22 mouse cellular contexts compared by ENCODE assay signal in genomic region chr1:32632415-32633354, GRCm38 (mm10).
A peak's percentile ranks its signal among the peaks of the same experiment; 100 is the strongest.
DNase-seq lines count a peak whose midpoint lies in the region; ATAC-seq and TF ChIP-seq lines count a peak whose summit lies in the region.
"Had no signal": no experiment of that assay in that cellular context is flagged by ENCODE, and none has a peak within 500 bp of the region (broad histone marks: within the 10 kb centered on the region; RNA-seq: fewer than 3 reads in every experiment).

No protein-coding gene starts in this region.

- 80% methylated on average over 5 of the region's 5 CpGs for WGBS in forebrain, embryonic 13.5 days
- 88% methylated on average over 5 of the region's 5 CpGs for WGBS in forebrain, embryonic 11.5 days
- WGBS in embryonic facial prominence, embryonic 15.5 days, result 61% methylated on average over 5 of the region's 5 CpGs
- 77% methylated on average over 5 of the region's 5 CpGs for WGBS in midbrain, embryonic 16.5 days

- intact Hi-C loops in left cerebral cortex, adult 2 months (cut with DNase I), result loop anchor here (5.0 to 10.0 kb wide), 3 partner anchors 130 to 1012 kb away; no protein-coding TSS in a partner anchor
- intact Hi-C loops in left cerebral cortex, postnatal 4 days (cut with DNase I), result no loop called here
- intact Hi-C loops in heart, postnatal 36 days (cut with DNase I), result no loop called here

- H3K9ac ChIP-seq in forebrain, embryonic 13.5 days, result no peak overlapping the region
- H3K9ac ChIP-seq in forebrain, embryonic 11.5 days (ENCODE audit: low read length), result no peak overlapping the region
- H3K9ac ChIP-seq in embryonic facial prominence, embryonic 15.5 days, result no peak overlapping the region
- H3K9ac ChIP-seq in midbrain, embryonic 16.5 days (ENCODE audit: low read depth, low read length), result no peak overlapping the region
- H3K9ac ChIP-seq: hindbrain, embryonic 12.5 days; intestine, embryonic 15.5 days; midbrain, embryonic 12.5 days; stomach, embryonic 15.5 days had no signal

- H3K4me2 ChIP-seq in forebrain, embryonic 13.5 days, result no peak overlapping the region
- no peak overlapping the region for H3K4me2 ChIP-seq in forebrain, embryonic 11.5 days (ENCODE audit: low read depth, low read length, severe bottlenecking)
- no peak overlapping the region for H3K4me2 ChIP-seq in embryonic facial prominence, embryonic 15.5 days (replicated peaks)
- no peak overlapping the region for H3K4me2 ChIP-seq in midbrain, embryonic 16.5 days (ENCODE audit: low read length)
- H3K4me2 ChIP-seq: hindbrain, embryonic 12.5 days; intestine, embryonic 15.5 days; liver, embryonic 11.5 days; midbrain, embryonic 12.5 days; stomach, embryonic 15.5 days had no signal

- no peaks in the 10 kb centered on the region for H3K4me1 ChIP-seq in forebrain, embryonic 13.5 days
- H3K4me1 ChIP-seq in forebrain, embryonic 11.5 days (replicated peaks; ENCODE audit: control insufficient read depth, insufficient read depth, low read length), result no peaks in the 10 kb centered on the region
- H3K4me1 ChIP-seq in embryonic facial prominence, embryonic 15.5 days, result no peaks in the 10 kb centered on the region
- 0 out of 2 replicates have a peak, but pooled peaks cover 2% of the 10 kb centered on the region for H3K4me1 ChIP-seq in midbrain, embryonic 16.5 days (ENCODE audit: control insufficient read depth, insufficient read depth, low read length)
- H3K4me1 ChIP-seq: hindbrain, embryonic 12.5 days; intestine, embryonic 15.5 days; limb, embryonic 10.5 days; midbrain, embryonic 12.5 days; stomach, embryonic 15.5 days had no signal

- peak; percentile 71; the same call in 1 of the 2 replicates for ATAC-seq in forebrain, embryonic 13.5 days
- ATAC-seq in forebrain, embryonic 11.5 days (replicated peaks; ENCODE audit: low FRiP score), result no peak
- ATAC-seq in embryonic facial prominence, embryonic 15.5 days (ENCODE audit: insufficient number of reproducible peaks, low FRiP score, low TSS enrichment, low read depth), result peak; percentile 65; the same call in 1 of the 2 replicates
- 0 out of 2 replicates have a peak, but pooled peaks have one; percentile 48 for ATAC-seq in midbrain, embryonic 16.5 days
- ATAC-seq: intestine, embryonic 15.5 days had no signal

- H3K4me3 ChIP-seq in forebrain, embryonic 13.5 days, result no peak overlapping the region
- no peak overlapping the region for H3K4me3 ChIP-seq in forebrain, embryonic 11.5 days (ENCODE audit: low read depth, low read length)
- no peak overlapping the region for H3K4me3 ChIP-seq in left cerebral cortex, adult 2 months
- no peak overlapping the region for H3K4me3 ChIP-seq in embryonic facial prominence, embryonic 15.5 days (replicated peaks)
- no peak overlapping the region for H3K4me3 ChIP-seq in midbrain, embryonic 16.5 days (ENCODE audit: low read depth, low read length)
- H3K4me3 ChIP-seq: hindbrain, embryonic 12.5 days; intestine, embryonic 15.5 days; limb, embryonic 10.5 days; midbrain, embryonic 12.5 days; stomach, embryonic 15.5 days had no signal

- no peaks in the 10 kb centered on the region for H3K27me3 ChIP-seq in forebrain, embryonic 13.5 days
- H3K27me3 ChIP-seq in forebrain, embryonic 11.5 days (ENCODE audit: control insufficient read depth, insufficient read depth, low read length), result no peaks in the 10 kb centered on the region
- no peaks in the 10 kb centered on the region for H3K27me3 ChIP-seq in embryonic facial prominence, embryonic 15.5 days
- H3K27me3 ChIP-seq in midbrain, embryonic 16.5 days (ENCODE audit: control insufficient read depth, insufficient read depth, low read depth, low read length), result no peaks in the 10 kb centered on the region
- H3K27me3 ChIP-seq: hindbrain, embryonic 12.5 days; intestine, embryonic 15.5 days; midbrain, embryonic 12.5 days; stomach, embryonic 15.5 days had no signal

- TF ChIP-seq CTCF in left cerebral cortex, adult 2 months (IDR thresholded peaks at IDR 0.05), result no peak

- DNase-seq in forebrain, embryonic 11.5 days (ENCODE audit: low spot score), result no peak
- no peak for DNase-seq in left cerebral cortex, adult 2 months (ENCODE audit: extremely low spot score in 1 of 2, low spot score in 2 of 2)
- no peak for DNase-seq in left cerebral cortex, postnatal 4 days
- DNase-seq in cerebellum, adult 9-10 months, result no peak
- DNase-seq in heart, postnatal 36 days, result no peak
- DNase-seq: adrenal gland, postnatal 10 days; cerebellum, adult 9-11 months; embryo, embryonic 11 days; gastrocnemius, postnatal 36 days; lung, adult 2 months; lung, postnatal 4 days; thymus, postnatal 14 days had no signal

- H3K36me3 ChIP-seq in forebrain, embryonic 13.5 days (ENCODE audit: poor library complexity, severe bottlenecking), result no peaks in the 10 kb centered on the region
- H3K36me3 ChIP-seq in forebrain, embryonic 11.5 days (ENCODE audit: control insufficient read depth, insufficient read depth, low read length), result no peaks in the 10 kb centered on the region
- no peaks in the 10 kb centered on the region for H3K36me3 ChIP-seq in embryonic facial prominence, embryonic 15.5 days
- no peaks in the 10 kb centered on the region for H3K36me3 ChIP-seq in midbrain, embryonic 16.5 days (ENCODE audit: control insufficient read depth, insufficient read depth, low read length)
- H3K36me3 ChIP-seq: hindbrain, embryonic 12.5 days; intestine, embryonic 15.5 days; limb, embryonic 10.5 days; midbrain, embryonic 12.5 days; stomach, embryonic 15.5 days had no signal

- H3K27ac ChIP-seq in forebrain, embryonic 13.5 days, result no peak overlapping the region
- H3K27ac ChIP-seq in forebrain, embryonic 11.5 days (ENCODE audit: low read depth, low read length), result no peak overlapping the region
- peak overlapping the region; percentile 64 for H3K27ac ChIP-seq in left cerebral cortex, adult 2 months
- H3K27ac ChIP-seq in embryonic facial prominence, embryonic 15.5 days (replicated peaks), result no peak overlapping the region
- H3K27ac ChIP-seq in midbrain, embryonic 16.5 days (ENCODE audit: low read length), result no peak overlapping the region
- H3K27ac ChIP-seq: hindbrain, embryonic 12.5 days; intestine, embryonic 15.5 days; kidney, postnatal 0 days; limb, embryonic 10.5 days; midbrain, embryonic 12.5 days; stomach, embryonic 15.5 days had no signal

- H3K9me3 ChIP-seq in forebrain, embryonic 13.5 days (replicated peaks), result no peaks in the 10 kb centered on the region
- H3K9me3 ChIP-seq in forebrain, embryonic 11.5 days (ENCODE audit: control insufficient read depth, low read length), result no peaks in the 10 kb centered on the region
- H3K9me3 ChIP-seq in embryonic facial prominence, embryonic 15.5 days (replicated peaks), result no peaks in the 10 kb centered on the region
- H3K9me3 ChIP-seq in midbrain, embryonic 16.5 days (replicated peaks; ENCODE audit: control insufficient read depth, low read length, poor library complexity, severe bottlenecking), result peaks cover 4% of the 10 kb centered on the region; the same call in 1 of the 2 replicates
- H3K9me3 ChIP-seq: intestine, embryonic 15.5 days; limb, embryonic 10.5 days; stomach, embryonic 15.5 days had no signal
